Mouse (Mus musculus) lung, adult 2 months (tissue): ENCODE results near the gene Dab2. TPM values are rescaled to one million over a fixed set of nuclear protein-coding genes. Genes with fewer than 3 reads are reported as not detected.

Source experiments
- DNase-seq: peaks from one replicate; pipeline ENCODE4 v3.0.0; 2022
- H3K4me1 ChIP-seq: fragments of 200-500 bp; 2 replicates; pipeline ENCODE4 v1.6.1; 2011; ENCODE audit warnings: low read length; ENCODE audit not compliant: control insufficient read depth, insufficient read depth
- H3K4me3 ChIP-seq: fragments of 200-500 bp; replicated peaks from 2 replicates; pipeline ENCODE3; 2011; ENCODE audit warnings: low read depth, mild to moderate bottlenecking, control low read depth, low read length; ENCODE audit errors: extremely low read depth
- CTCF ChIP-seq: fragments of 200-500 bp; IDR thresholded peaks from 2 replicates; pipeline ENCODE4 v1.5.1; 2011; ENCODE audit warnings: mild to moderate bottlenecking, low read length, control low read depth; ENCODE audit not compliant: insufficient read depth
- POLR2A ChIP-seq: fragments of 200-500 bp; IDR thresholded peaks from 2 replicates; pipeline ENCODE4 v1.6.1; 2011; ENCODE audit warnings: low read depth, mild to moderate bottlenecking, control low read depth, low read length, borderline replicate concordance; ENCODE audit errors: extremely low read depth
- WGBS: fragments of 180-500 bp; shearing (Covaris S2); methylation state at CpG from one replicate; pipeline ENCODE4 v1.1.7; 2018; 5-methylcytosine and 5-hydroxymethylcytosine counted together
- polyA plus RNA-seq: library from polyadenylated mRNA; depleted of rRNA; stranded (reverse); fragments of >200 nt; gene quantifications from 2 replicates; pipeline ENCODE4 v1.2.3, GENCODE M21; 2012

The Dab2 gene
- polyA plus RNA-seq, 1 experiment = 43.4 TPM

- DNase-seq = no peak
- Histone ChIP-seq H3K4me1 (peaks cover 2% of the 10 kb centered on the region), H3K4me3 (peak overlapping the region; percentile 67)
- TF ChIP-seq POLR2A (no peak), CTCF (no peak)
- WGBS = 13% methylated on average over 19 of the region's 19 CpGs
These were observed 87.6 kb downstream of the Dab2 start for GRCm38 (mm10) chr15:6386961-6387728.

- H3K4me1 ChIP-seq = peaks cover 2% of the 10 kb centered on the region
- WGBS = 24% methylated on average over 6 of the region's 6 CpGs
- H3K4me3 ChIP-seq = peak overlapping the region; percentile 67
- DNase-seq = no peak
- TF ChIP-seq POLR2A (no peak), CTCF (no peak)
These were observed 88.1 kb downstream of the Dab2 start for GRCm38 (mm10) chr15:6387729-6388070.

- Histone ChIP-seq H3K4me3 (peak overlapping the region; percentile 67), H3K4me1 (peaks cover 2% of the 10 kb centered on the region)
- no peak for DNase-seq
- no peak for TF ChIP-seq POLR2A
- TF ChIP-seq CTCF = no peak
- WGBS = 56% methylated on average over 3 of the region's 3 CpGs
These were observed 88.6 kb downstream of the Dab2 start for GRCm38 (mm10) chr15:6388146-6388545.

- Histone ChIP-seq H3K4me3 (no peak overlapping the region), H3K4me1 (peaks cover 2% of the 10 kb centered on the region)
- DNase-seq = no peak
- 88% methylated on average over 7 of the region's 7 CpGs for whole genome bisulfite sequencing
- TF ChIP-seq CTCF = no peak
- TF ChIP-seq POLR2A = no peak
These were observed 89.0 kb downstream of the Dab2 start for GRCm38 (mm10) chr15:6388631-6389030.

- no peak for TF ChIP-seq POLR2A
- TF ChIP-seq CTCF = no peak
- peaks cover 2% of the 10 kb centered on the region for H3K4me1 ChIP-seq
- H3K4me3 ChIP-seq = no peak overlapping the region
- no peak for DNase-seq
- 72% methylated on average over 4 of the region's 4 CpGs for WGBS
These were observed 90.5 kb downstream of the Dab2 start for GRCm38 (mm10) chr15:6390106-6390505.

GRCm38 (mm10) chr15:6390657-6391056, 91.1 kb downstream of the Dab2 start:
- no peak for DNase-seq
- peaks cover 2% of the 10 kb centered on the region for H3K4me1 ChIP-seq
- WGBS = 17% methylated on average over 2 of the region's 2 CpGs
- no peak for TF ChIP-seq CTCF
- TF ChIP-seq POLR2A = no peak
- no peak overlapping the region for H3K4me3 ChIP-seq

GRCm38 (mm10) chr15:6391886-6392285, 92.3 kb downstream of the Dab2 start:
- no peak overlapping the region for H3K4me3 ChIP-seq
- peaks cover 2% of the 10 kb centered on the region for H3K4me1 ChIP-seq
- WGBS = 84% methylated on average over 3 of the region's 3 CpGs
- DNase-seq = no peak
- TF ChIP-seq POLR2A (no peak), CTCF (no peak)

- no peak for DNase-seq
- peaks cover 2% of the 10 kb centered on the region for H3K4me1 ChIP-seq
- 80% methylated on average over 4 of the region's 4 CpGs for WGBS
- TF ChIP-seq CTCF = no peak
- no peak for TF ChIP-seq POLR2A
- H3K4me3 ChIP-seq = no peak overlapping the region
These were observed 94.0 kb downstream of the Dab2 start for GRCm38 (mm10) chr15:6393624-6394023.

- TF ChIP-seq POLR2A = no peak
- no peak for TF ChIP-seq CTCF
- no peak overlapping the region for H3K4me3 ChIP-seq
- DNase-seq = no peak
- no peaks in the 10 kb centered on the region for H3K4me1 ChIP-seq
- 84% methylated on average over 4 of the region's 4 CpGs for WGBS
These were observed 98.6 kb downstream of the Dab2 start for GRCm38 (mm10) chr15:6398211-6398610.

GRCm38 (mm10) chr15:6398881-6399280, 99.3 kb downstream of the Dab2 start:
- DNase-seq = no peak
- Histone ChIP-seq H3K4me3 (no peak overlapping the region), H3K4me1 (no peaks in the 10 kb centered on the region)
- WGBS = 84% methylated on average over 6 of the region's 6 CpGs
- no peak for TF ChIP-seq CTCF
- no peak for TF ChIP-seq POLR2A

GRCm38 (mm10) chr15:6400115-6400514, 100.5 kb downstream of the Dab2 start:
- H3K4me1 ChIP-seq = no peaks in the 10 kb centered on the region
- 69% methylated on average over 8 of the region's 8 CpGs for whole genome bisulfite sequencing

More at GRCm38 (mm10) chr15:6400115-6400514, 100.5 kb downstream of the Dab2 start:
- no peak for DNase-seq
- H3K4me3 ChIP-seq = no peak overlapping the region
- TF ChIP-seq CTCF (no peak), POLR2A (no peak)
